8 mouse cellular contexts compared by ENCODE assay signal in the genomic region with DNA sequence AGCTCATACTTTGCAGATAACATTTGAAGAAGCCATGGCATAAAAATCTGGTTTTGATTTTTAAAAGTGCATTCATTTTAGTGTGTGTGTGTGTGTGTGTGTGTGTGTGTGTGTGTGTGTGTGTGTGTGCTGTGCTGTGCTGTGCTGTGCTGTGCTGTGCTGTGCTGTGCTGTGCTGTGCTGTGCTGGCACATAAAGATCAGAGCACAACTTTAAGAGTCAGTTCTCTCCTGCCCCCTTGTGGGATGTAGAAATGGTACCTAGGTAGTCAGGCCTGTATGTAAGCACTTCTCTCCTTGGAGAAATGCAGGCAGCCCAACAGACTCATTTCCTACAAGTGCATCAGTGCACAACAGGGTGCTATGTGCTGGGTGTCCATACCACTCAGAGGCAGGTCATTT.
DNase-seq lines count a peak whose midpoint lies in the region; ATAC-seq and TF ChIP-seq lines count a peak whose summit lies in the region.

No protein-coding gene starts in this region.

- no peak overlapping the region for H3K4me3 ChIP-seq in liver, adult 2 months (ENCODE audit: insufficient read depth, low read depth, low read length)
- H3K4me3 ChIP-seq in liver, embryonic 12.5 days = no peak overlapping the region
- no peak overlapping the region for H3K4me3 ChIP-seq in liver, postnatal 0 days (ENCODE audit: low read depth, low read length)

- H3K9me3 ChIP-seq in liver, embryonic 12.5 days (replicated peaks) = no peaks in the 10 kb centered on the region
- H3K9me3 ChIP-seq in liver, postnatal 0 days (ENCODE audit: low read length) = no peaks in the 10 kb centered on the region

- no peaks in the 10 kb centered on the region for H3K27me3 ChIP-seq in liver, adult 2 months (ENCODE audit: control insufficient read depth, insufficient read depth, low read length)
- no peaks in the 10 kb centered on the region for H3K27me3 ChIP-seq in liver, embryonic 12.5 days (replicated peaks)
- no peaks in the 10 kb centered on the region for H3K27me3 ChIP-seq in liver, postnatal 0 days (ENCODE audit: insufficient read depth, low read length)

- peak; percentile 37 for TF ChIP-seq CTCF in liver, adult 2 months (IDR thresholded peaks at IDR 0.05; ENCODE audit: low read depth, low read length)
- peak; percentile 56 for TF ChIP-seq CTCF in liver, postnatal 0 days (IDR thresholded peaks at IDR 0.05; ENCODE audit: low read depth)

- no peak overlapping the region for H3K27ac ChIP-seq in liver, adult 2 months (replicated peaks; ENCODE audit: insufficient read depth, low read depth, low read length)
- H3K27ac ChIP-seq in liver, embryonic 12.5 days = no peak overlapping the region
- no peak overlapping the region for H3K27ac ChIP-seq in liver, postnatal 0 days (ENCODE audit: low read depth)

- no peak for ATAC-seq in liver, embryonic 12.5 days
- ATAC-seq in liver, postnatal 0 days = peak; percentile 25; the same call in 1 of the 2 replicates
- no peak; the same call in 1 of the 2 replicates for ATAC-seq in megakaryocyte progenitor cell, adult 5-6 weeks (replicated peaks; ENCODE audit: poor library complexity)

- H3K4me1 ChIP-seq in liver, adult 2 months (ENCODE audit: control insufficient read depth, insufficient read depth, low read length) = no peaks in the 10 kb centered on the region; the same call in 1 of the 2 replicates
- no peaks in the 10 kb centered on the region for H3K4me1 ChIP-seq in liver, embryonic 12.5 days
- H3K4me1 ChIP-seq in liver, postnatal 0 days (ENCODE audit: insufficient read depth) = no peaks in the 10 kb centered on the region

- no peak overlapping the region for H3K4me2 ChIP-seq in liver, embryonic 12.5 days
- no peak overlapping the region for H3K4me2 ChIP-seq in liver, postnatal 0 days (ENCODE audit: low read depth, low read length)

- no peaks in the 10 kb centered on the region for H3K79me2 ChIP-seq in liver, adult 2 months (ENCODE audit: control insufficient read depth, insufficient read depth, low read length)

- H3K36me3 ChIP-seq in liver, adult 2 months (ENCODE audit: control insufficient read depth, insufficient read depth, low read length) = no peaks in the 10 kb centered on the region
- H3K36me3 ChIP-seq in liver, embryonic 12.5 days = no peaks in the 10 kb centered on the region
- H3K36me3 ChIP-seq in liver, postnatal 0 days (replicated peaks; ENCODE audit: insufficient read depth, low read length) = no peaks in the 10 kb centered on the region

- no peak for TF ChIP-seq EP300 in liver, postnatal 0 days (IDR thresholded peaks at IDR 0.05; ENCODE audit: low read depth)

- TF ChIP-seq POLR2A in liver, adult 2 months (IDR thresholded peaks at IDR 0.05; ENCODE audit: extremely low read depth, insufficient read depth, low read length) = no peak

- DNase-seq in liver, adult 2 months (ENCODE audit: extremely low read depth, low read depth, low spot score) = peak; percentile 42
- peak; percentile 79 for DNase-seq in cerebellum, adult 8-10 months
- DNase-seq in frontal cortex, postnatal 10 days (ENCODE audit: low spot score in 2 of 2) = peak; percentile 17 to 41
- peak; percentile 64 for DNase-seq in kidney, postnatal 14 days
- DNase-seq in liver, postnatal 0 days = peak; percentile 31
- peak; percentile 28 for DNase-seq in right cerebral cortex, postnatal 25 days

- H3K9ac ChIP-seq in liver, adult 2 months (ENCODE audit: low read depth, low read length) = no peak overlapping the region
- H3K9ac ChIP-seq in liver, embryonic 12.5 days = no peak overlapping the region
- H3K9ac ChIP-seq in liver, postnatal 0 days (replicated peaks) = no peak overlapping the region

Comparison
In these comparisons a context has a peak if more than half of its experiments do, and no peak if none do; other contexts are left out.
1. DNase-seq: peak in every context shown above with its lines; median percentile 79 in cerebellum, adult 8-10 months; 64 in kidney, postnatal 14 days; 42 in liver, adult 2 months; 31 in liver, postnatal 0 days; 29 in frontal cortex, postnatal 10 days; 28 in right cerebral cortex, postnatal 25 days.